Mouse (Mus musculus) ES-Bruce4 (cell line): Measurements from ENCODE around the gene Jsrp1.

Source experiments
- CTCF ChIP-seq: IDR thresholded peaks from one replicate; pipeline ENCODE4 v1.8.1; 2011; ENCODE audit warnings: low read depth, low read length
- EP300 ChIP-seq: IDR thresholded peaks from 2 replicates; pipeline ENCODE4 v1.6.1; 2011; ENCODE audit warnings: low read depth, low read length; ENCODE audit not compliant: insufficient read depth

DNA sequence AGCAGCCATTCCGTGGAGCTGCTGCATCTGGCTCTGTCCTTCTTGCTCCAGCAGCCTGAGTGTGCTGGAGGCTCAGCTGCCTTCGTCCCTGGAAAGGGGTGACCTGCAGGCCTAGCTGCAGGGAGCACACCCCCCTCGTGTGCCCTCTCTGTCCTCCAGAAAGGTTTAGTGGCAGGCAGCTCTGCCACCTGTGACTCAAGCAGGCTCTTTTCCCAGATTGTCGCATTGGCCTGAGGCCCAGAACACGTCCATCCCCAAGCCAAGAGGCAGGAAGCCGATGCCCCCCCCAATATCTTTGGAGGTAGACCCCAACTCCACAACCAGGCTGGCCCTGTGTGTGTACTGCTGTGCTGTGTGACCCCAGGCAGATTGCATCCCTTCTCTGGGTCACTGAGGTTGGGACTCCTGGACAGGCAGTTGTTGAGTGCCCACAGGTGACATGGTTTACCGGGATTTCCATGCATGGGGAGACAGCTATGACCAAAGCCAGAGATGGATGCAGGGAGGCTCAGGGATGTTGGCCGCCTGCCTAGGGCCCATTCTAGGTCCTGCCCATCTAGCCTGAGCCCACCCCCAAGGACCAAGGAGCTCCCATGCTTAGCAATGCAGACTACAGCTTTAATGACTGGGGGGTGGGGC, 31.9 kb upstream of the Jsrp1 start:
- TF ChIP-seq EP300 (no peak), CTCF (no peak)
